Mouse (Mus musculus): Measurements from ENCODE around the gene Otop3.

Gene Otop3

GRCm38 (mm10) chr11:115318245-115319027 lies 16.1 kb upstream of the Otop3 start:
- no peak for DNase-seq (ENCODE audit: extremely low read depth, insufficient read length, low spot score)

- no peak for DNase-seq (ENCODE audit: extremely low read depth, insufficient read length, low spot score)
Observed at GRCm38 (mm10) chr11:115319704-115320383, 14.7 kb upstream of the Otop3 start.

- peak; percentile 51 for DNase-seq (ENCODE audit: extremely low read depth, insufficient read length, low spot score)
Observed at GRCm38 (mm10) chr11:115321906-115322693, 12.4 kb upstream of the Otop3 start, which contains the start of gene Ush1g. TSS of gene Ush1g (minus strand) at chr11:115322041.

GRCm38 (mm10) chr11:115323354-115323753 lies 11.2 kb upstream of the Otop3 start:
- no peak for DNase-seq (ENCODE audit: extremely low read depth, insufficient read length, low spot score)

GRCm38 (mm10) chr11:115326730-115327129 lies 7.8 kb upstream of the Otop3 start:
- DNase-seq (ENCODE audit: extremely low read depth, insufficient read length, low spot score) = no peak

- no peak for DNase-seq (ENCODE audit: extremely low read depth, insufficient read length, low spot score)
Observed at GRCm38 (mm10) chr11:115329339-115329738, 5.2 kb upstream of the Otop3 start.

- DNase-seq (ENCODE audit: extremely low read depth, insufficient read length, low spot score) = no peak
Observed at GRCm38 (mm10) chr11:115335223-115335622, 692 bp downstream of the Otop3 start.

GRCm38 (mm10) chr11:115336115-115336514 lies 1.6 kb downstream of the Otop3 start:
- DNase-seq (ENCODE audit: extremely low read depth, insufficient read length, low spot score) = no peak

GRCm38 (mm10) chr11:115337350-115337749 lies 2.8 kb downstream of the Otop3 start:
- DNase-seq (ENCODE audit: extremely low read depth, insufficient read length, low spot score) = no peak

GRCm38 (mm10) chr11:115337826-115338225 lies 3.3 kb downstream of the Otop3 start:
- DNase-seq (ENCODE audit: extremely low read depth, insufficient read length, low spot score) = no peak

GRCm38 (mm10) chr11:115341246-115341645 lies 6.7 kb downstream of the Otop3 start:
- DNase-seq (ENCODE audit: extremely low read depth, insufficient read length, low spot score) = no peak

GRCm38 (mm10) chr11:115341866-115342265 lies 7.3 kb downstream of the Otop3 start:
- no peak for DNase-seq (ENCODE audit: extremely low read depth, insufficient read length, low spot score)

GRCm38 (mm10) chr11:115344967-115345366 lies 10.4 kb downstream of the Otop3 start:
- DNase-seq (ENCODE audit: extremely low read depth, insufficient read length, low spot score) = no peak

- DNase-seq (ENCODE audit: extremely low read depth, insufficient read length, low spot score) = no peak
Observed at GRCm38 (mm10) chr11:115345515-115345914, 11.0 kb downstream of the Otop3 start.

GRCm38 (mm10) chr11:115348681-115349248 lies 14.2 kb downstream of the Otop3 start:
- DNase-seq (ENCODE audit: extremely low read depth, insufficient read length, low spot score) = no peak

GRCm38 (mm10) chr11:115349976-115350375 lies 15.4 kb downstream of the Otop3 start:
- DNase-seq (ENCODE audit: extremely low read depth, insufficient read length, low spot score) = no peak

- no peak for DNase-seq (ENCODE audit: extremely low read depth, insufficient read length, low spot score)
Observed at GRCm38 (mm10) chr11:115353375-115353774, 18.8 kb downstream of the Otop3 start.

- DNase-seq (ENCODE audit: extremely low read depth, insufficient read length, low spot score) = peak; percentile 44
Observed at GRCm38 (mm10) chr11:115354183-115354582, 19.7 kb downstream of the Otop3 start.

- no peak for DNase-seq (ENCODE audit: extremely low read depth, insufficient read length, low spot score)
Observed at GRCm38 (mm10) chr11:115358468-115358867, 23.9 kb downstream of the Otop3 start.

GRCm38 (mm10) chr11:115359293-115359692 lies 24.8 kb downstream of the Otop3 start:
- no peak for DNase-seq (ENCODE audit: extremely low read depth, insufficient read length, low spot score)

GRCm38 (mm10) chr11:115359726-115360125 lies 25.2 kb downstream of the Otop3 start:
- no peak for DNase-seq (ENCODE audit: extremely low read depth, insufficient read length, low spot score)

Data from 3134 (cell line).